Comparison of ENCODE assay signal across 15 mouse cellular contexts in genomic region chr10:98906941-98907549, GRCm38 (mm10). TPM values are rescaled to one million over a fixed set of nuclear protein-coding genes. Genes with fewer than 3 reads are reported as not detected.
DNase-seq lines count a peak whose midpoint lies in the region; ATAC-seq and TF ChIP-seq lines count a peak whose summit lies in the region.
"Had no signal": no experiment of that assay in that cellular context is flagged by ENCODE, and none has a peak within 500 bp of the region (broad histone marks: within the 10 kb centered on the region; RNA-seq: fewer than 3 reads in every experiment).

No protein-coding gene starts in this region.

- 49% methylated on average over 5 of the region's 5 CpGs for WGBS in heart, embryonic 12.5 days
- WGBS in midbrain, embryonic 11.5 days = 94% methylated on average over 5 of the region's 5 CpGs
- 88% methylated on average over 5 of the region's 5 CpGs for WGBS in midbrain, embryonic 14.5 days
- 33% methylated on average over 5 of the region's 5 CpGs for WGBS in liver, postnatal 0 days (ENCODE audit: insufficient replicate concordance)

- 0 out of 2 replicates have a peak, but pooled peaks have one; percentile 18 for ATAC-seq in heart, embryonic 12.5 days (ENCODE audit: insufficient number of reproducible peaks, low FRiP score)
- no peak for ATAC-seq in midbrain, embryonic 11.5 days (ENCODE audit: low FRiP score)
- ATAC-seq in midbrain, embryonic 14.5 days (ENCODE audit: low FRiP score, low TSS enrichment) = no peak
- ATAC-seq in liver, postnatal 0 days = peak; percentile 58
- ATAC-seq: forebrain, postnatal 0 days had no signal

- peaks cover 22% of the 10 kb centered on the region for H3K4me1 ChIP-seq in heart, embryonic 12.5 days (replicated peaks)
- no peaks in the 10 kb centered on the region for H3K4me1 ChIP-seq in midbrain, embryonic 11.5 days (ENCODE audit: control insufficient read depth, insufficient read depth, low read length)
- H3K4me1 ChIP-seq in midbrain, embryonic 14.5 days (ENCODE audit: control insufficient read depth, insufficient read depth, low read length) = no peaks in the 10 kb centered on the region
- peaks cover 20% of the 10 kb centered on the region for H3K4me1 ChIP-seq in liver, postnatal 0 days (ENCODE audit: insufficient read depth)
- H3K4me1 ChIP-seq: hindbrain, embryonic 15.5 days had no signal

- H3K9me3 ChIP-seq in heart, embryonic 12.5 days (replicated peaks) = no peaks in the 10 kb centered on the region
- H3K9me3 ChIP-seq in midbrain, embryonic 11.5 days (ENCODE audit: control insufficient read depth, low read length) = no peaks in the 10 kb centered on the region
- H3K9me3 ChIP-seq in midbrain, embryonic 14.5 days (ENCODE audit: control insufficient read depth, low read length) = no peaks in the 10 kb centered on the region
- H3K9me3 ChIP-seq in liver, postnatal 0 days (ENCODE audit: low read length) = no peaks in the 10 kb centered on the region
- H3K9me3 ChIP-seq: hindbrain, embryonic 15.5 days had no signal

- H3K36me3 ChIP-seq in heart, embryonic 12.5 days = no peaks in the 10 kb centered on the region
- H3K36me3 ChIP-seq in midbrain, embryonic 11.5 days (ENCODE audit: control insufficient read depth, insufficient read depth, low read length) = no peaks in the 10 kb centered on the region
- no peaks in the 10 kb centered on the region for H3K36me3 ChIP-seq in midbrain, embryonic 14.5 days (ENCODE audit: control insufficient read depth, insufficient read depth, low read length)
- no peaks in the 10 kb centered on the region for H3K36me3 ChIP-seq in liver, postnatal 0 days (replicated peaks; ENCODE audit: insufficient read depth, low read length)
- H3K36me3 ChIP-seq: hindbrain, embryonic 15.5 days had no signal

- H3K27me3 ChIP-seq in heart, embryonic 12.5 days (replicated peaks) = no peaks in the 10 kb centered on the region
- H3K27me3 ChIP-seq in midbrain, embryonic 11.5 days (ENCODE audit: control insufficient read depth, insufficient read depth, low read length) = no peaks in the 10 kb centered on the region
- no peaks in the 10 kb centered on the region for H3K27me3 ChIP-seq in midbrain, embryonic 14.5 days (ENCODE audit: control insufficient read depth, insufficient read depth, low read length)
- H3K27me3 ChIP-seq in liver, postnatal 0 days (ENCODE audit: insufficient read depth, low read length) = no peaks in the 10 kb centered on the region
- H3K27me3 ChIP-seq: hindbrain, embryonic 15.5 days had no signal

- TF ChIP-seq CTCF in liver, postnatal 0 days (IDR thresholded peaks at IDR 0.05; ENCODE audit: low read depth) = no peak

- TF ChIP-seq EP300 in liver, postnatal 0 days (IDR thresholded peaks at IDR 0.05; ENCODE audit: low read depth) = peak; percentile 85

- H3K27ac ChIP-seq in heart, embryonic 12.5 days (ENCODE audit: poor library complexity, severe bottlenecking) = no peak overlapping the region
- no peak overlapping the region for H3K27ac ChIP-seq in midbrain, embryonic 11.5 days (ENCODE audit: low read depth, low read length)
- H3K27ac ChIP-seq in midbrain, embryonic 14.5 days (replicated peaks; ENCODE audit: low read depth, low read length) = no peak overlapping the region
- peak overlapping the region; percentile 39; the same call in 1 of the 2 replicates for H3K27ac ChIP-seq in liver, postnatal 0 days (ENCODE audit: low read depth)
- H3K27ac ChIP-seq: hindbrain, embryonic 15.5 days had no signal

- no peak overlapping the region for H3K4me2 ChIP-seq in heart, embryonic 12.5 days
- H3K4me2 ChIP-seq in midbrain, embryonic 11.5 days = no peak overlapping the region
- H3K4me2 ChIP-seq in midbrain, embryonic 14.5 days (ENCODE audit: low read length) = no peak overlapping the region
- peak overlapping the region; percentile 50; the same call in 1 of the 2 replicates for H3K4me2 ChIP-seq in liver, postnatal 0 days (ENCODE audit: low read depth, low read length)
- H3K4me2 ChIP-seq: hindbrain, embryonic 15.5 days had no signal

- DNase-seq in heart, adult 11 months = no peak
- DNase-seq in midbrain, embryonic 11.5 days (ENCODE audit: low spot score, missing footprints) = peak; percentile 75
- DNase-seq in midbrain, embryonic 14.5 days = no peak
- peak; percentile 53 for DNase-seq in liver, postnatal 0 days
- DNase-seq in kidney, adult 9 months = no peak
- DNase-seq in spleen, postnatal 36 days (ENCODE audit: low spot score in 2 of 2) = no peak
- DNase-seq in urinary bladder, postnatal 25 days (ENCODE audit: low spot score) = no peak
- DNase-seq: cerebellum, adult 9-10 months; forebrain, postnatal 0 days; gastrocnemius, postnatal 25 days; heart, postnatal 14 days; kidney, adult 2 months; thymus, adult 2 months had no signal

- H3K4me3 ChIP-seq in heart, embryonic 12.5 days = no peak overlapping the region
- no peak overlapping the region for H3K4me3 ChIP-seq in midbrain, embryonic 11.5 days (ENCODE audit: low read depth, low read length)
- H3K4me3 ChIP-seq in midbrain, embryonic 14.5 days (replicated peaks; ENCODE audit: low read depth, low read length) = no peak overlapping the region
- H3K4me3 ChIP-seq in liver, postnatal 0 days (ENCODE audit: low read depth, low read length) = no peak overlapping the region
- H3K4me3 ChIP-seq: hindbrain, embryonic 15.5 days had no signal

- no peak overlapping the region for H3K9ac ChIP-seq in heart, embryonic 12.5 days
- H3K9ac ChIP-seq in midbrain, embryonic 11.5 days (ENCODE audit: low read length) = no peak overlapping the region
- no peak overlapping the region for H3K9ac ChIP-seq in midbrain, embryonic 14.5 days (replicated peaks; ENCODE audit: low read length)
- no peak overlapping the region for H3K9ac ChIP-seq in liver, postnatal 0 days (replicated peaks)
- H3K9ac ChIP-seq: forebrain, postnatal 0 days; hindbrain, embryonic 15.5 days had no signal

RNA-seq across cellular contexts. Expression of gene Atp2b1, which starts 7.2 kb away (rescaled TPM):
- 101 TPM in 2 replicates for polyA plus RNA-seq in heart, embryonic 12.5 days (2016; fragmentation: Nextera tagmentation; extraction: Ambion mirVana)
- polyA plus RNA-seq in midbrain, embryonic 11.5 days (2014; fragmentation: Nextera tagmentation; extraction: Ambion mirVana) = 76.4 and 88.3 TPM in 2 replicates
- 214 and 229 TPM in 2 replicates for polyA plus RNA-seq in midbrain, embryonic 14.5 days (2014; fragmentation: Nextera tagmentation; extraction: Ambion mirVana)
- 33.3 and 37.0 TPM in 2 replicates for polyA plus RNA-seq in liver, postnatal 0 days (2015; fragmentation: Nextera tagmentation; extraction: Ambion mirVana)

Comparison
In these comparisons a context has a peak if more than half of its experiments do, and no peak if none do; other contexts are left out.
1. DNase-seq: peak in midbrain, embryonic 11.5 days (single experiment) and liver, postnatal 0 days (single experiment); none in heart, adult 11 months (single experiment), midbrain, embryonic 14.5 days (single experiment), kidney, adult 9 months (single experiment), spleen, postnatal 36 days (0 of 2) and urinary bladder, postnatal 25 days (single experiment).
2. ATAC-seq: peak in heart, embryonic 12.5 days (single experiment) and liver, postnatal 0 days (single experiment); none in midbrain, embryonic 11.5 days (single experiment) and midbrain, embryonic 14.5 days (single experiment).